Mouse (Mus musculus): ENCODE measurements around the gene Gm42957. TPM values are rescaled to one million over a fixed set of nuclear protein-coding genes. Genes with fewer than 3 reads are reported as not detected.

Gene Gm42957
- total and polyA plus RNA-seq, 3 experiments = 0.08 to 0.11 TPM; not detected in 1

DNA sequence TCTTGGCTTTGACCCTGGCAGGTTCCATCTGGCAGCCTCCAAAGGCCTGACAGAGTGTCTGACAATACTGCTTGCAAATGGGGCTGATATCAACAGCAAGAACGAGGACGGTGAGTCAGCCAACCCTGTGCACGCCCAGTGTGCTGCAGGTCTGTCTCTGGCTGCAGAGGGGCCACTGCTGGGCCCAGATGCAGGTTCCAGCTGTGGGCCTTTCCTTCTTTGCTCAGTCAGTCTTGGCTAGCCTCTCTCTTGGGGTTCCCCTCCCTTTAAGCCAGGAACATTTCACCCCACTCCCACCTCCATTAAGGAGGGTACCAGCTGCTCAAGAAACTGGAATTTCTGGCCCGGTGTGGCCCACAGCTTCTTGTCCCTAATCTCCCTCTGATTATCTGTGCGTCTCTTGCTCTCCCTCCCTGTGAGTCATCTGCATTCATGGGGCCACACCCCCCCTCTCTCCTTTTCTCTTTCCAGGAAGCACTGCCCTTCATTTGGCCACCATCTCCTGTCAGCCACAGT, 43.9 kb downstream of the Gm42957 start:
- DNase-seq (ENCODE audit: extremely low read depth) = no peak
- Histone ChIP-seq H3K27ac (ENCODE audit: insufficient read depth, low read depth) (peak overlapping the region; percentile 31; the same call in 1 of the 2 replicates), H3K27me3 (replicated peaks) (no peaks in the 10 kb centered on the region), H3K4me1 (ENCODE audit: control insufficient read depth in 1 of 2, insufficient read depth in 2 of 2) (peaks cover 41 to 84% of the 10 kb centered on the region in 2 experiments), H3K4me3 (replicated peaks in 1 of 3; ENCODE audit: low read depth in 2 of 3, low read length in 2 of 3, poor library complexity in 1 of 3) (no peak overlapping the region), H3K36me3 (replicated peaks in 1 of 2; ENCODE audit: control insufficient read depth in 1 of 2, insufficient read depth in 1 of 2, low read length in 1 of 2) (peaks cover 0 to 3% of the 10 kb centered on the region in 2 experiments), H3K9ac (ENCODE audit: insufficient read depth, low read depth) (no peak overlapping the region; the same call in 1 of the 2 replicates), H3K4me2 (ENCODE audit: insufficient read depth, low read depth, poor library complexity, severe bottlenecking) (no peak overlapping the region), H3K9me3 (replicated peaks; ENCODE audit: low read length) (no peaks in the 10 kb centered on the region), H3K79me2 (replicated peaks; ENCODE audit: control insufficient read depth, extremely low read depth, insufficient read depth, poor library complexity, severe bottlenecking) (no peaks in the 10 kb centered on the region)
- in situ Hi-C loops (cut with MboI; ENCODE audit: low pct_ligation_motif_present, low pct_unique_long_range_greater_than_20kb, low sequenced_read_pairs) = no loop called here
- dilution Hi-C loops (cut with MboI; ENCODE audit: extremely low pct_ligation_motif_present, extremely low pct_unique_long_range_greater_than_20kb, low sequenced_read_pairs) = no loop called here
- TF ChIP-seq SIN3A (IDR thresholded peaks at IDR 0.05; ENCODE audit: low read length) (no peak), ZKSCAN1 (IDR thresholded peaks at IDR 0.05; ENCODE audit: borderline replicate concordance, low read depth, low read length) (no peak), BHLHE40 (IDR thresholded peaks at IDR 0.05; ENCODE audit: low read depth, low read length) (peak; percentile 25; the same call in 1 of the 2 replicates), EP300 (IDR thresholded peaks at IDR 0.05; ENCODE audit: low read length) (peak; percentile 39; the same call in 1 of the 2 replicates), IRF4 (IDR thresholded peaks at IDR 0.05; ENCODE audit: low read depth, low read length) (peak; percentile 26; the same call in 1 of the 2 replicates), TCF12 (IDR thresholded peaks at IDR 0.05; ENCODE audit: low read depth, low read length) (peak; percentile 44; the same call in 1 of the 2 replicates)

GRCm38 (mm10) chr3:96680269-96680956, 45.1 kb downstream of the Gm42957 start:
- H3K4me3 ChIP-seq (replicated peaks in 1 of 3; ENCODE audit: low read depth in 2 of 3, low read length in 2 of 3, poor library complexity in 1 of 3) = no peak overlapping the region
- peak; percentile 40; the same call in 1 of the 2 replicates for TF ChIP-seq MEF2A (IDR thresholded peaks at IDR 0.05; ENCODE audit: borderline replicate concordance, low read depth, low read length)
- TF ChIP-seq CHD1 (IDR thresholded peaks at IDR 0.05; ENCODE audit: low read depth, low read length) = no peak
- TF ChIP-seq TCF12 (IDR thresholded peaks at IDR 0.05; ENCODE audit: low read depth, low read length) = peak; percentile 39; the same call in 1 of the 2 replicates
- 0 out of 2 replicates have a peak, but pooled peaks have one; percentile 23 for TF ChIP-seq ETS1 (conservative IDR thresholded peaks at IDR 0.05; ENCODE audit: low read depth, low read length)
- no peak overlapping the region for H3K27ac ChIP-seq (ENCODE audit: insufficient read depth, low read depth)
- H3K27me3 ChIP-seq (replicated peaks) = no peaks in the 10 kb centered on the region
- peak; percentile 57 for DNase-seq (ENCODE audit: extremely low read depth)
- no peak overlapping the region for H3K9ac ChIP-seq (ENCODE audit: insufficient read depth, low read depth)
- peaks cover 45 to 84% of the 10 kb centered on the region in 2 experiments for H3K4me1 ChIP-seq (ENCODE audit: control insufficient read depth in 1 of 2, insufficient read depth in 2 of 2)
- in situ Hi-C loops (cut with MboI; ENCODE audit: low pct_ligation_motif_present, low pct_unique_long_range_greater_than_20kb, low sequenced_read_pairs) (no loop called here), dilution Hi-C loops (cut with MboI; ENCODE audit: extremely low pct_ligation_motif_present, extremely low pct_unique_long_range_greater_than_20kb, low sequenced_read_pairs) (no loop called here)
- H3K36me3 ChIP-seq (replicated peaks in 1 of 2; ENCODE audit: control insufficient read depth in 1 of 2, insufficient read depth in 1 of 2, low read length in 1 of 2) = peaks cover 3 to 5% of the 10 kb centered on the region in 2 experiments
- H3K4me2 ChIP-seq (ENCODE audit: insufficient read depth, low read depth, poor library complexity, severe bottlenecking) = no peak overlapping the region
- no peaks in the 10 kb centered on the region for H3K9me3 ChIP-seq (replicated peaks; ENCODE audit: low read length)
- no peaks in the 10 kb centered on the region for H3K79me2 ChIP-seq (replicated peaks; ENCODE audit: control insufficient read depth, extremely low read depth, insufficient read depth, poor library complexity, severe bottlenecking)

- Histone ChIP-seq H3K36me3 (replicated peaks in 1 of 2; ENCODE audit: control insufficient read depth in 1 of 2, insufficient read depth in 1 of 2, low read length in 1 of 2) (peaks cover 3 to 5% of the 10 kb centered on the region in 2 experiments), H3K27me3 (replicated peaks) (no peaks in the 10 kb centered on the region), H3K4me2 (ENCODE audit: insufficient read depth, low read depth, poor library complexity, severe bottlenecking) (peak overlapping the region; percentile 76), H3K27ac (ENCODE audit: insufficient read depth, low read depth) (peak overlapping the region; percentile 91), H3K4me3 (replicated peaks in 1 of 3; ENCODE audit: low read depth in 2 of 3, low read length in 2 of 3, poor library complexity in 1 of 3) (no peak overlapping the region), H3K79me2 (replicated peaks; ENCODE audit: control insufficient read depth, extremely low read depth, insufficient read depth, poor library complexity, severe bottlenecking) (no peaks in the 10 kb centered on the region), H3K9ac (ENCODE audit: insufficient read depth, low read depth) (peak overlapping the region; percentile 39), H3K9me3 (replicated peaks; ENCODE audit: low read length) (no peaks in the 10 kb centered on the region), H3K4me1 (ENCODE audit: control insufficient read depth in 1 of 2, insufficient read depth in 2 of 2) (peaks cover 43 to 73% of the 10 kb centered on the region in 2 experiments)
- in situ Hi-C loops (cut with MboI; ENCODE audit: low pct_ligation_motif_present, low pct_unique_long_range_greater_than_20kb, low sequenced_read_pairs) (no loop called here), dilution Hi-C loops (cut with MboI; ENCODE audit: extremely low pct_ligation_motif_present, extremely low pct_unique_long_range_greater_than_20kb, low sequenced_read_pairs) (no loop called here)
- DNase-seq (ENCODE audit: extremely low read depth) = peak; percentile 55
- TF ChIP-seq HCFC1 (IDR thresholded peaks at IDR 0.05; ENCODE audit: low read depth, low read length) (0 out of 2 replicates have a peak, but pooled peaks have one; percentile 18), EP300 (IDR thresholded peaks at IDR 0.05; ENCODE audit: low read length) (peak; percentile 81), RCOR1 (conservative IDR thresholded peaks at IDR 0.05; ENCODE audit: low read depth, low read length) (no peak; the same call in 1 of the 2 replicates), MYC (IDR thresholded peaks at IDR 0.05; ENCODE audit: low read depth, low read length) (no peak), ZC3H11A (IDR thresholded peaks at IDR 0.05; ENCODE audit: low read depth, low read length) (no peak), BHLHE40 (IDR thresholded peaks at IDR 0.05; ENCODE audit: low read depth, low read length) (0 out of 2 replicates have a peak, but pooled peaks have one; percentile 26), PAX5 (IDR thresholded peaks at IDR 0.05; ENCODE audit: low read length) (no peak), RAD21 (IDR thresholded peaks at IDR 0.05; ENCODE audit: low read depth, low read length) (no peak), TBP (conservative IDR thresholded peaks at IDR 0.05; ENCODE audit: low read depth, low read length) (no peak), NELFE (IDR thresholded peaks at IDR 0.05; ENCODE audit: low read depth, low read length) (no peak), USF1 (IDR thresholded peaks at IDR 0.05; ENCODE audit: low read depth, low read length) (no peak), GABPA (IDR thresholded peaks at IDR 0.05; ENCODE audit: insufficient replicate concordance, low read depth, low read length) (no peak), NRF1 (IDR thresholded peaks at IDR 0.05; ENCODE audit: low read depth, low read length) (0 out of 2 replicates have a peak, but pooled peaks have one; percentile 6), SMC3 (IDR thresholded peaks at IDR 0.05; ENCODE audit: low read depth, low read length) (no peak), CHD1 (IDR thresholded peaks at IDR 0.05; ENCODE audit: low read depth, low read length) (no peak), POLR2A (IDR thresholded peaks at IDR 0.05; ENCODE audit: low read depth, low read length) (no peak)
Observed at GRCm38 (mm10) chr3:96683496-96683895, 48.2 kb downstream of the Gm42957 start.
